Mouse (Mus musculus) left cerebral cortex, postnatal 4 days (tissue): ENCODE results near the gene Olfr691. TPM values are rescaled to one million over a fixed set of nuclear protein-coding genes. Genes with fewer than 3 reads are reported as not detected.
"Not testable (repeated sequence)": the region's sequence is repeated elsewhere in the genome, so short reads cannot be mapped to it uniquely, and the experiment has no call there.

Experiments
- DNase-seq: peaks from one replicate; pipeline ENCODE4 v3.0.0-alpha.2; 2022
- intact Hi-C: fragments of 180-260 bp; cut with DNase I; formaldehyde crosslinking; loops from one replicate; pipeline ENCODE4 v1.15.1; 2025
- total RNA-seq, 2 experiments: library from RNA; stranded (reverse); gene quantifications; 2 replicates each; pipeline ENCODE4 v1.2.3; 2021

The Olfr691 gene
- under 1 TPM; 0.34 to 0.38 TPM for total RNA-seq

DNA sequence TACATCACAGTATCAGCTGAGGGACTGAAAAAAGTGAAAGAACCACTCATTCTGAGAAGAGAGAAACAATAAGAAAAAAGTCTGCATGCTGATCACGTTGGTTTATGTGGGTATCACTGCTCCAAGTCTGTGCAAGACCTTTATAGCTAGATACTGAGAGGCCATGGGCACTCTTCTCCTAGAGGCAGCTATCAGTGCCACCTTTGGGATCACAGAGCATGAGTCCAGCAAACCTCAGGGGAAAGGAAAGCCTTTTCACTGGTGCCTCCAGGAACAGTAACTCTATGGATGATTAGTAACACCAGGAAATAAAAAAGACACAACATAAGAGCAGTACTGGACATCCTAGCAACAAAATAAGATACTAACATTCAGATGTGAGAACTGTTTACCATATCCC lies at the start of gene Olfr691:
Gene Olfr691, minus strand, starts transcription at position 101 of the 400 bp plus-strand sequence.
- intact Hi-C loops = no loop called here
- DNase-seq = no peak

DNA sequence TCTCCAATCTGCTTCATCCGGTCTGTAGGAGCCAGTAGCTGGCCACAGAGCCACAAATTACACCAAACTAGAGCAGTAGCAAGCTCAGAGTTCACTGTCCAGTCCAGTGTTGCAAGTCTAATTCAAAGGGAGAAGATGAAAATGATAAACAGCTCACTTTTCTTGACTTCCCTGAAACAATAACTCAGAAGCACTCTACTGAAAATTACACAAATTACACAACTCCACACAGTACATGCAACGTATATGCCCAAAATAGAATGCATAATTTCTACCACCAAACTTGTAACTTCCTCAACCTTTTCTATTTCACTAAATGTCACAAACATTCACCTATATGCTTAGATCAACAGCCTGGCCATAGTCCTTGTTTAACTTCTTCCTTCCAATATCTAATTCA lies 48.2 kb upstream of the Olfr691 start:
- intact Hi-C loops = no loop called here
- no peak for DNase-seq

DNA sequence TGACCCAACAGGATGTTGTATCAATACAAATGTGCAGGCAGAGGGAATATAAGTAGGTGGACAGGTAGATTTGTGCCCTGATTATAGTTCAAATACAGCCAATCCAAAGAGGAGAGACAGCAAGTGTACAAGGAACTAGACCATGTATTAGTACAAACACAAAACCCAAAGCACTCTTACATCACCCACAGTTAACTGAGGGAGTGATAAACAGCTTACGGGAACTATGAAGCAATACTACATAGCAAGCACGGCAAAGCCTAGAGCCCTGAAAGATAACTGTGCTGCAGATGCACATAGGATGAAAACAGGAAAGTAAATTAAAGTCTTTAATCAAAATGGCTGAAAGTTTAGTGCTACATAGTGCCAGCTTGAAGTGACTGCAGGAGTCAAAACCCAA lies 45.6 kb upstream of the Olfr691 start:
- intact Hi-C loops = no loop called here
- DNase-seq = no peak

DNA sequence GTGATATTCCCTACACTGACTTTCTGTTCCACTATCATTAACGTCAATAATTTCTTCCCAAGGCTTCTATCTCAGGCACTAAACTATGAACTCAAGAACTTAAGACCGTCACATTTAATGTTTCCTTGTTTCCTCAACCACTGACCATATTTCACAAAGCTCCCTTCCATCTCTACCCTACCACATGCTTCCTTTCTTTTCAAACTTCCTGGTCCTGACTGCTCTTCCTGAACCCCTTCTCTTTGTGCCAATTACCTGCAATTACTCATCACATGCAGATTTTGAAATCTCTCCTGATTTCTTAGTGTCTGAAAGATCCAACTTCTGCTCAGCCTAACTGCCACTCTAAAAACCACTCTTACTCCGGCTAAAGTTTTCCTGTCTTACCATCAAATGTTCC lies 38.3 kb upstream of the Olfr691 start:
- intact Hi-C loops = no loop called here
- no peak for DNase-seq

DNA sequence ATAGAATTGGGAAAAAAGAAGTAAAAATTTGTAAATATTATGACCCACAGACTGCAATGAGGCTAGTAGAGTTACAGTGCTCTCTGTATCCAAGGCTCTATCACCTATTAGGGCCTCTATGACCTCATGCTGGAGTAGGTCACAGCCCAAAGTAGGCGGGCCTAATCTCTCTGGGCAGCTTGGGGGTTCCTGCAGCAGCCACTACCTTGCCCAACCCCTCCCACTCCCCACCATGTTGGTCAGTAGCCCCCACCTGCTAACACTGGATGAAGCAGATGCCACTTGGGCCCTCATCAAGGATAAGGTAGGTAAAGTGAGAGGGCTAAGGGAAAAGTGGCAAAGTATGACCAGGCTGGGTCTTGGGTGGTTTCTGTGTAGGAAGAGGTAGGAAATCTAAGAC lies 32.8 kb upstream of the Olfr691 start, which contains the start of gene Gm5901:
Gene Gm5901, plus strand, starts transcription at position 173 of the 400 bp plus-strand sequence.
- intact Hi-C loops = no loop called here
- no peak for DNase-seq

DNA sequence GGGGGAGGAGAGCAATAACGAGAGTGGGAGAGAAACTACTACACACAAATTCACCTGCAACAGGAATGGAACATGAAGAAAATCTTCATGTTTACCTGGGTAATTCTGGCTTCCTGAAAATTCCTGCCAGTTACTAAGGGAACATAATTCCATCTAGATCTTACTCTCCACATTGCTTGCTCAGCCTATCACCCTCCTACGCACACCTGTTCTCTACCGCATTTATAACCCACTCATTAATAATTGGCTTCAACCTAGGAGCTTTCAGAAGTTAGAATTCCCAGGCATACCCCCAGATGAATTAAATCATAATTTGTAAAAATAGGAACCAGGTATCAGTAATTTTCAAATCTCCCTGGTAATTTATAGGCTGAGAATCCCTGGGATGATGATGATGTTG lies 31.9 kb upstream of the Olfr691 start:
- intact Hi-C loops = no loop called here
- DNase-seq = no peak

DNA sequence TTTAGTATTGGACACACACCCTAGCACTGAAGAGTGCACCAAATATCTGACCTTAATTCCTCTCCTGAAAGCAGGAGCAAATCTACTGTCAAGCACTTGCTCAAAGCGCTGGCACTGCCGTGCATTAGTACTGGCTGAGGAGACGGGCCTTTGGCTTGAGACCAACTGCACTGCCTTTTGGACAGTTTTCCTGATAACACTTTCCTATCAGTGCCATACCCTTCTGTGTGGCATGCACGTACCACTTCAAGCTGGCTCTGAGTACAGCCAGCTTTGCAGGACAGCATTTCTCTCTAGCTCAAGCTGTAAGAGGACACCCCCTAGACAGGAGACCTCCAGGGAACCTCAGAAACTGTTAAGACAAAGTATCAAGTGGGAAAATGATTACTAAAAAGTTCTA lies 31.4 kb upstream of the Olfr691 start:
- intact Hi-C loops = no loop called here
- no peak for DNase-seq

DNA sequence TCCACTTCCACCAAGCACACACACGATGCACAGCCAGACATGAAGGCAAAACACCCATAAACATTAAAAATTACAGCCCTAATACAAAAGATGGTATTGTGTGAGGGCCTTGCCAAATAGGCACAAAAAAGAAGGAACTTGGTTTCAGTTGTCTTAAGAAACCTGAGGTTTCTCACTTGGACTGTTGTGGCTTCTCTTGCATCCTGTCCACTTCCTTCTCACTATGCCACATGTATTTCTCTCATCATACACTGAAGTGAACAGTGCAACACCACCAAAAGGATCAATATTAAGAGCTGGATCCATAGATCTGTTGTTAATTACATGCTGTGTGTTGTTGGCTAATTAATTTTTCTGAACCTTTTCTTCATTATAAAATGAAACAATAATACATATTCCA lies 30.8 kb upstream of the Olfr691 start:
- intact Hi-C loops = no loop called here
- no peak for DNase-seq

DNA sequence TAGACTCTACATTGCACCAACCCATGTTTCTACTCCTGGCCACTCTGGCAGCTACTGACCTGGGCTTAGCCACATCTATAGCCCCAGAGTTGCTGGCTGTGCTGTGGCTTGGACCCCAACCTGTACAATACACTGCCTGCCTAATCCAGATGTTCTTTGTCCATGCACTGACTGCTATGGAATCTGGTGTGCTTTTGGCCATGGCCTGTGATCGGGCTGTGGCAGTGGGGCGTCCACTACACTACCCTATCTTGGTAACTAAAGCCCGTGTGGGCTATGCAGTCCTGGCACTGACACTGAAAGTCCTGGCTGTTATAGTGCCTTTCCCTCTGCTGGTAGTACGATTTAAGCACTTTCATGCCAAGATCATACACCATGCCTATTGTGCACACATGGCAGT lies 26.5 kb upstream of the Olfr691 start:
- intact Hi-C loops = no loop called here
- no peak for DNase-seq

DNA sequence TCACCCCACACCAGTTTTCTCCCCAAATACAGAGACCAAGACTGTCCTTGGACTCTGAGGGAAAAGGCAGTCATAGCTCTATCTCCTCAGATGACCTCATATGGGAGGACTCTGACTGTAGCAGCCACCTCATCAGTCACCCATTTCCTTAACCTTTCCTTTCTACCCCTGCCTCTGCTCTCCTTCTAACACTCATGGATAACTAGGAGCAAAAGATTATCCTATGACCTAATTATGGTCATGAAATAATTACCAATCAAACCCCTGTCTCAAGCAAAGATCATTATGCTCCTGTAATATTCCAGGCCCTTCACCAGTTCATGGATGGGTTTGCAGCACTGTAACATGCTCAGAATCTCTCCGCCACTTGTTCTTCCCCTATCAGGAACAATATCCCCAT lies 25.9 kb upstream of the Olfr691 start, which contains the start of gene Olfr692:
Gene Olfr692, plus strand, starts transcription at position 301 of the 400 bp plus-strand sequence.
- intact Hi-C loops = no loop called here
- DNase-seq = no peak

DNA sequence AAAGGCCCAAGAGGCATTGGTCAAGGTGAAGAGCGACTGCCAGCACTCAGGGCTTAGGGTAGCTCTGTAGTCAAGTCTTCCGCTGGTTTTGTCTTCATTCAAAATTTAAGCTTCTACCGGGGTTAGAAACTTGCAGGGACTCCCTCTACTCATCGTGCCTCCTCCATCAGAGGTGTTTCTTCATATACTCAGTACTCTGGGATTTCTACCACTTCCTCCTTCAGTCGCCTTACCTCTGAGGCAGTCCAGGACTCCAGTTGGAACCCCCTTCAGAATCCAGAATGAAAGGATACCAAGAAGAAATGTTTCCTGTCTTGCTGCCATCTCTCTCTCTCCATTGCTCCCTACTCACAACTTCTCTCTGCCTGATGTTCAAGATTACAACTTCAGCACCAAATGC lies 25.2 kb upstream of the Olfr691 start:
- intact Hi-C loops = no loop called here
- no peak for DNase-seq

DNA sequence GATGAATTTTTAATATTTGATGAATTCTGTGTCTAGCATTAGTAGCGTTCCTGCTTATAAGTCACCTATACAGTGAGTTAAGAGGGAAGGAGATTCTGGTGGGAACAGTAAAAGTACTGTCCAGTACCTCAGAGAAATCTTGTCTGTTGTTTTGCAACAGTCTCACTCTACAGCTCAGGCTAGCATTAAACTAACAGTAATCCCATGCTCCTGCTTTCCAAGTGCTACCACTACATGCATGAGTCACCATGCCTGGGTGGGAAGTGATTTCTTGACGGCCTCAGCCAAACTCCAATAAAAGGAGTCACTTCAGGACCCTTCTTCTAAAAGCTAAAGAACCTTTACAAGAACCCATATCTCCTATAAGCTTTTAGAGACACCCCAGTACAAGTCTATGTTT lies 19.6 kb upstream of the Olfr691 start:
- DNase-seq = no peak
- intact Hi-C loops = no loop called here

DNA sequence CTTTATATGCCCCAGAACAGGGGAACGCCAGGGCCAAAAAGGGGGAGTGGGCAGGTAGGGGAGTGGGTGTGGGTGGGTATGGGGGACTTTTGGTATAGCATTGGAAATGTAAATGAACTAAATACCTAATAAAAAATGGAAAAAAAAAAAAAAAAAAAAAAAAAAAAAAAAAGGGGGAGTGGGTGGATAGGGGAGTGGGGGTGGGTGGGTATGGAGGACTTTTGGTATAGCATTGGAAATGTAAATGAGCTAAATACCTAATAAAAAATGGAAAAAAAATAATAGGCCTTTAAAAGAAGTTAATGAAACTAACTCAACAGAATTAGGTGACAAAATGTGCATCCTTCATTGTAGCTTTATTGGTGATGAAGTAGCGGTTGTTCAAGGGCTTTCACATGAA lies 14.4 kb upstream of the Olfr691 start:
- DNase-seq, intact Hi-C loops: not testable (repeated sequence)

DNA sequence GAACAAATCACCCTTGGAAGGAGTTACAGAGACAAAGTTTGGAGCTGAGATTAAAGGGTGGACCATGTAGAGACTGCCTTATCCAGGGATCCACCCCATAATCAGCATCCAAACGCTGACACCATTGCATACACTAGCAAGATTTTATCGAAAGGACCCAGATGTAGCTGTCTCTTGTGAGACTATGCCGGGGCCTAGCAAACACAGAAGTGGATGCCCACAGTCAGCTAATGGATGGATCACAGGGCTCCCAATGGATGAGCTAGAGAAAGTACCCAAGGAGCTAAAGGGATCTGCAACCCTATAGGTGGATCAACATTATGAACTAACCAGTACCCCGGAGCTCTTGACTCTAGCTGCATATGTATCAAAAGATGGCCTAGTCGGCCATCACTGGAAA lies 14.0 kb upstream of the Olfr691 start:
- intact Hi-C loops = not testable (repeated sequence)

DNA sequence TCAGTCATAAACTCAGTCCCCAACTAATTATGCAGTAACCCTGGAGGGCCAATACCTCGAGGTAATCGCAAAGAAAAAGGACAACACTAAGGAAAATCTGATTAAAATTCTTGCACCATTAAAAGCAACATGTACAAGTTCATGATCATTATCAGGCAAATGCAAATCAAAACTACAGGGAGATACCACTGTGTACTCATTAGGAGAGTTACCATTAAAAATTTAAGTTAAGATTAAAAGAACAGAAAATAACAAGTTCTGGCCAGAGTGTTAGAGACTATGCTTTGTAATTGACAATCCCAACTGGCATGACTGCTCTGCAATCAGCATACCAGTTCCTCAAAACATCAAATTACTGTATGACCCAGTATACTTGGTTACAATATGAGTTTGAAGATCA lies 682 bp upstream of the Olfr691 start:
- DNase-seq = no peak
- intact Hi-C loops = no loop called here

More for the DNA sequence above, 14.0 kb upstream of the Olfr691 start:
- DNase-seq = not testable (repeated sequence)

DNA sequence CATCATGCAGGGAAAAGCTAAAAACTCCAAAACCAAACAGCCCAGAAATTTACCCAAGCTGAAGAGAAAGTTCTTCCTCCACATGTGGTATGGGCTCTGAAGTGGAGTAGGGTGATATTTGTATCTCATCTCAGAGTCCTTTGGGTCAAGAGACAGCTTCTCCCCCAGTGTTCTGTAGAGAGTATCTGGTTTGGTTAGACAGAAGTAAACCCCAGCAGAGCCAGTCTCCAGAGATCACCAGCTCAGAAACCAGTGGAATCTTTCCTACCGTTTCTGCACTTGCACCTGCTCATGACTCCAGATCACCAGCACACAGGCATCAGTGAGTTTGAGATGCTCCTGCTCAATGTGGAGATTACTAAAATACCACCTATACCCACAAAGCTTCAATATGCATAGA lies 8.1 kb downstream of the Olfr691 start, which contains the start of gene Olfr690:
Gene Olfr690, minus strand, starts transcription at position 101 of the 400 bp plus-strand sequence.
- intact Hi-C loops = no loop called here
- no peak for DNase-seq

DNA sequence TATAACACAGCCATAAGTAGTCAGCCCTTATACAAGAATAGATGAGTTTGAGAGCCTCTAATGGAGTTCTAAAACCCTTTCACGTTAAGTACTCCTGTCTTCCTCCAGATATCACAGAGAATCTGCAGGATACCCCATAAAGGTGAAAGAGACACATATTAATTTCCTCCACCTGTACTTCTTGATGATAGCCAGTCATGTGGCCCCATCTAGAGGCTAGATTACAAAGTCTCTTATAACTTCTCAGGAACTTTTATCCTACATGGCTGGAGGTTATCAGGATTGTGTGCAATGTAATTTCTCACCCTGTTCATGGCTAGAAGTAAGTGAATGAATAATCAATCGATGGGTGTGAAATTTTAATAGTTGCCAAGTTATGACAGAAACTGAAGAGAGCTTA lies 16.8 kb downstream of the Olfr691 start:
- intact Hi-C loops = no loop called here

DNA sequence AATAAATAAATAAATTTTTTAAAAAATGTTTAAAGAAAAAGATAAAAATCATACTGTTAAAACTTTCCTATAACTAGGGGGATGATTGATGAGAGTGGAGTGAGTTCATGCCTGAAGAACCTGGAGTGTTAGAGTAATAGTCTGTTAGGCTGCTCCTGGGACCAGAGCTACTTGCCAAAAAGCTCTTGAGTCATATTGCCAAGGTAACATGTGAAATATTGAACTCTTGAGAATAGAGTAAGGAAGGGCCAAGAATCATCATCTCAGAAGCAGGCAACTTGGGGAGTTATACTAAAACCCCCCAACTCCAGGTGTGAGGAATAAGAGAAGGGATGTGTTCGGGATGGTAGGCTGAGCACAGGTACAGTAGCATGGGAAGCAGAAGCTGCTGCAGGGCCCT lies 31.2 kb downstream of the Olfr691 start, which contains the start of gene Olfr689:
Gene Olfr689, plus strand, starts transcription at position 301 of the 400 bp plus-strand sequence.
- no peak for DNase-seq
- intact Hi-C loops = no loop called here

More for the DNA sequence above, 16.8 kb downstream of the Olfr691 start:
- no peak for DNase-seq

DNA sequence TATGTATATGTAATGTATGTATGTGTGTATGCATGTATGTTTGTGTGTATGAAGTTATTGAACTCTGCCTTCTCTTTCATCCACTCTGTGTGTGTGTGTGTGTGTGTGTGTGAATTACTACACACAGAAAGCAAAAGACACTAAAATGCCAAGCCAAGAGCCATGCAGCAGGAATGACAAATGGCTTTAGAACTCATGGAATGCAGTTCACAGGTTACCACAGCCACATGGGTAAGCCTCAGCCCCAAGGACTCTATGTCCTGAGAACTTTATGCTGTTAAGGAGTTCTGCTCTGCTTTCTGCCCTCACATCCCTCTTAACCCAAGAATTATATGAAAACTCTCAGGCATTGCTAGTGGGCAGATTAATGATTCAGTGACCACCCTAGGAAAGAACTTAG lies 52.0 kb downstream of the Olfr691 start:
- intact Hi-C loops = no loop called here
- DNase-seq = no peak

DNA sequence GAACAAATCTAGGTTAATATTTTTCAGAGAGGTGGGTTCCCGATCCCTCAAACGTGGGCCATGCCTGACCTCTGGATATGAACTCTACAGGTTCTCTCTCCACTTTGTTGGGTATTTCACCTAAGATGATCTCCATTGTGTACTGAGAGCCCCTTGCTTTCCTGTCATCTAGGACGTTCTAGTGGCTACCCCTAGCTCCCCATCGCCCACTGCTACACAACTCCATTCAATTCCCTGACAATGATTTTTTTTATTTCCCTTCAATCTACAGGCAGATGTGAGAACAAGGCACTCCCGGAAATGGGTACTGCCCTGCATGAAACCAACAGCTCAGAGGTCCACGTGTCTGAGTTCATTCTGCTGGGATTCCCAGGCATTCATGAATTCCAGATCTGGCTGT lies 54.3 kb downstream of the Olfr691 start, which contains the start of gene Olfr688:
Gene Olfr688, plus strand, starts transcription at position 301 of the 400 bp plus-strand sequence.
- intact Hi-C loops = no loop called here
- no peak for DNase-seq
